Mouse (Mus musculus) brain, embryonic 14.5 days (tissue): ENCODE measurements around the gene Map2k6.

Experiments
- CTCF ChIP-seq: fragments of 200-500 bp; IDR thresholded peaks from 2 replicates; pipeline ENCODE4 v1.5.1; 2012; ENCODE audit warnings: inconsistent platforms, mild to moderate bottlenecking, moderate library complexity, borderline replicate concordance; ENCODE audit not compliant: insufficient read depth, insufficient read length; ENCODE audit errors: extremely low read depth
- POLR2A ChIP-seq: fragments of 200-500 bp; IDR thresholded peaks from 2 replicates; pipeline ENCODE4 v1.6.1; 2012; ENCODE audit warnings: mild to moderate bottlenecking, inconsistent platforms, borderline replicate concordance; ENCODE audit not compliant: poor library complexity, insufficient read depth, insufficient read length, severe bottlenecking; ENCODE audit errors: extremely low read depth

- TF ChIP-seq POLR2A (no peak), CTCF (no peak)
These were observed 49.3 kb downstream of the Map2k6 start for GRCm38 (mm10) chr11:110448131-110448725.
